In genomic region chr6:145123136-145124060, GRCm38 (mm10) we compare ENCODE assay signal across 14 mouse cellular contexts. TPM values are rescaled to one million over a fixed set of nuclear protein-coding genes. Genes with fewer than 3 reads are reported as not detected.
DNase-seq lines count a peak whose midpoint lies in the region; ATAC-seq and TF ChIP-seq lines count a peak whose summit lies in the region.
"Had no signal": no experiment of that assay in that cellular context is flagged by ENCODE, and none has a peak within 500 bp of the region (broad histone marks: within the 10 kb centered on the region; RNA-seq: fewer than 3 reads in every experiment).

No protein-coding gene starts in this region.

- H3K4me3 ChIP-seq in midbrain, embryonic 11.5 days (ENCODE audit: low read depth, low read length), result no peak overlapping the region
- no peak overlapping the region for H3K4me3 ChIP-seq in midbrain, embryonic 10.5 days
- H3K4me3 ChIP-seq in MEL (ENCODE audit: control insufficient read depth in 1 of 2, insufficient read depth in 1 of 2, low read depth in 2 of 2, low read length in 2 of 2), result peak overlapping the region; percentile 78
- H3K4me3 ChIP-seq in liver, embryonic 13.5 days (replicated peaks), result peak overlapping the region; percentile 53
- H3K4me3 ChIP-seq: limb, embryonic 15.5 days had no signal

- no peak for TF ChIP-seq POLR2A in MEL (IDR thresholded peaks at IDR 0.05; ENCODE audit: control insufficient read depth in 1 of 2, insufficient read depth in 1 of 2, low read depth in 1 of 2, low read length in 2 of 2, poor library complexity in 1 of 2)

- ATAC-seq in midbrain, embryonic 11.5 days (ENCODE audit: low FRiP score), result no peak
- ATAC-seq in liver, embryonic 13.5 days (ENCODE audit: low read depth), result peak; percentile 40; the same call in 1 of the 2 replicates

- no peak for TF ChIP-seq CTCF in MEL (IDR thresholded peaks at IDR 0.05 in 2 of 3, conservative IDR thresholded peaks at IDR 0.05 in 1 of 3; ENCODE audit: control insufficient read depth in 1 of 3, insufficient read depth in 1 of 3, low read depth in 2 of 3, low read length in 3 of 3, poor library complexity in 1 of 3, severe bottlenecking in 1 of 3)

- peaks cover 23% of the 10 kb centered on the region for H3K79me2 ChIP-seq in MEL (ENCODE audit: control insufficient read depth, insufficient read depth, low read length, poor library complexity)

- peak; percentile 51 for DNase-seq in midbrain, embryonic 11.5 days (ENCODE audit: low spot score, missing footprints)
- DNase-seq in midbrain, embryonic 10.5 days (ENCODE audit: low spot score), result no peak
- peak; percentile 67 for DNase-seq in MEL (ENCODE audit: low read depth, low spot score)
- DNase-seq in liver, embryonic 13.5 days, result no peak
- DNase-seq in splenic B cell, adult 2 months (ENCODE audit: low read depth, low spot score), result peak; percentile 77
- DNase-seq in gastrocnemius, postnatal 25 days, result no peak
- DNase-seq in ovary, adult 18-20 months (ENCODE audit: low spot score), result no peak
- no peak for DNase-seq in frontal cortex, postnatal 25 days (ENCODE audit: low spot score in 2 of 2)
- DNase-seq: adrenal gland, postnatal 10 days; cerebellum, postnatal 25 days; heart, postnatal 4 days; kidney, adult 8-10 months; midbrain, embryonic 14.5 days had no signal

- H3K4me1 ChIP-seq in midbrain, embryonic 11.5 days (ENCODE audit: control insufficient read depth, insufficient read depth, low read length), result peaks cover 3% of the 10 kb centered on the region; the same call in 1 of the 2 replicates
- H3K4me1 ChIP-seq in midbrain, embryonic 10.5 days, result peaks cover 19% of the 10 kb centered on the region
- peaks cover 17 to 31% of the 10 kb centered on the region in 2 experiments for H3K4me1 ChIP-seq in MEL (ENCODE audit: control insufficient read depth in 1 of 2, insufficient read depth in 2 of 2, low read length in 2 of 2)
- peaks cover 64% of the 10 kb centered on the region for H3K4me1 ChIP-seq in liver, embryonic 13.5 days (replicated peaks)

- H3K9me3 ChIP-seq in midbrain, embryonic 11.5 days (ENCODE audit: control insufficient read depth, low read length), result peaks cover 3% of the 10 kb centered on the region; the same call in 1 of the 2 replicates
- no peaks in the 10 kb centered on the region; the same call in 1 of the 2 replicates for H3K9me3 ChIP-seq in midbrain, embryonic 10.5 days (replicated peaks)
- no peaks in the 10 kb centered on the region for H3K9me3 ChIP-seq in MEL (replicated peaks; ENCODE audit: insufficient read depth, low read length)
- H3K9me3 ChIP-seq in liver, embryonic 13.5 days (replicated peaks), result 0 out of 2 replicates have a peak, but pooled peaks cover 3% of the 10 kb centered on the region
- H3K9me3 ChIP-seq: limb, embryonic 15.5 days had no signal

- TF ChIP-seq EP300 in MEL (IDR thresholded peaks at IDR 0.05; ENCODE audit: low read depth in 1 of 2, low read length in 2 of 2), result peak in 1 of 2 experiments; percentile 48; a peak in 2 of 4 replicates

- H3K27me3 ChIP-seq in midbrain, embryonic 11.5 days (ENCODE audit: control insufficient read depth, insufficient read depth, low read length), result no peaks in the 10 kb centered on the region
- peaks cover 20% of the 10 kb centered on the region for H3K27me3 ChIP-seq in midbrain, embryonic 10.5 days (ENCODE audit: low read depth, poor library complexity, severe bottlenecking)
- H3K27me3 ChIP-seq in MEL (ENCODE audit: control insufficient read depth in 1 of 2, insufficient read depth in 2 of 2, low read length in 2 of 2), result no peaks in the 10 kb centered on the region
- no peaks in the 10 kb centered on the region for H3K27me3 ChIP-seq in liver, embryonic 13.5 days
- no peaks in the 10 kb centered on the region for H3K27me3 ChIP-seq in splenic B cell, adult 2 months (ENCODE audit: control insufficient read depth, insufficient read depth, low read length, poor library complexity, severe bottlenecking)
- H3K27me3 ChIP-seq: limb, embryonic 15.5 days had no signal

- no peak overlapping the region for H3K4me2 ChIP-seq in midbrain, embryonic 11.5 days
- H3K4me2 ChIP-seq in liver, embryonic 13.5 days, result peak overlapping the region; percentile 65
- H3K4me2 ChIP-seq: limb, embryonic 15.5 days had no signal

- H3K36me3 ChIP-seq in midbrain, embryonic 11.5 days (ENCODE audit: control insufficient read depth, insufficient read depth, low read length), result no peaks in the 10 kb centered on the region
- H3K36me3 ChIP-seq in midbrain, embryonic 10.5 days, result no peaks in the 10 kb centered on the region
- H3K36me3 ChIP-seq in MEL (ENCODE audit: control insufficient read depth in 1 of 2, insufficient read depth in 2 of 2, low read length in 2 of 2), result peaks cover 0 to 39% of the 10 kb centered on the region in 2 experiments; a peak in 2 of 4 replicates
- H3K36me3 ChIP-seq in liver, embryonic 13.5 days, result no peaks in the 10 kb centered on the region
- H3K36me3 ChIP-seq in splenic B cell, adult 2 months (ENCODE audit: control insufficient read depth, insufficient read depth, low read length, poor library complexity, severe bottlenecking), result no peaks in the 10 kb centered on the region; the same call in none of the 2 replicates
- H3K36me3 ChIP-seq: limb, embryonic 15.5 days had no signal

- WGBS in midbrain, embryonic 11.5 days, result 85% methylated on average over 11 of the region's 11 CpGs
- 84% methylated on average over 11 of the region's 11 CpGs for WGBS in midbrain, embryonic 10.5 days
- WGBS in liver, embryonic 13.5 days (ENCODE audit: insufficient replicate concordance), result 26% methylated on average over 11 of the region's 11 CpGs

- TF ChIP-seq RAD21 in MEL (IDR thresholded peaks at IDR 0.05; ENCODE audit: low read depth, low read length), result no peak

- H3K27ac ChIP-seq in midbrain, embryonic 11.5 days (ENCODE audit: low read depth, low read length), result no peak overlapping the region
- no peak overlapping the region for H3K27ac ChIP-seq in midbrain, embryonic 10.5 days (replicated peaks)
- H3K27ac ChIP-seq in MEL (ENCODE audit: control insufficient read depth, low read depth, low read length), result peak overlapping the region; percentile 98
- 0 out of 2 replicates have a peak overlapping the region, but pooled peaks have one; percentile 84 for H3K27ac ChIP-seq in liver, embryonic 13.5 days
- H3K27ac ChIP-seq: limb, embryonic 15.5 days had no signal

- H3K9ac ChIP-seq in midbrain, embryonic 11.5 days (ENCODE audit: low read length), result no peak overlapping the region
- H3K9ac ChIP-seq in MEL (ENCODE audit: control insufficient read depth, low read depth, low read length, poor library complexity, severe bottlenecking), result peak overlapping the region; percentile 89
- 0 out of 2 replicates have a peak overlapping the region, but pooled peaks have one; percentile 18 for H3K9ac ChIP-seq in liver, embryonic 13.5 days
- H3K9ac ChIP-seq: limb, embryonic 15.5 days had no signal

TF ChIP-seq in MEL, 35 proteins besides CTCF, POLR2A, EP300 and RAD21:
- TF ChIP-seq UBTF (IDR thresholded peaks at IDR 0.05; ENCODE audit: borderline replicate concordance, insufficient read depth, low read depth, low read length) (no peak), MYC (IDR thresholded peaks at IDR 0.05; ENCODE audit: low read depth, low read length) (0 out of 2 replicates have a peak, but pooled peaks have one; percentile 22), MXI1 (IDR thresholded peaks at IDR 0.05; ENCODE audit: low read depth, low read length) (peak; percentile 61), TCF12 (IDR thresholded peaks at IDR 0.05; ENCODE audit: low read depth, low read length) (0 out of 2 replicates have a peak, but pooled peaks have one; percentile 19), ETS1 (IDR thresholded peaks at IDR 0.05; ENCODE audit: low read depth, low read length) (peak; percentile 74), ELF1 (IDR thresholded peaks at IDR 0.05; ENCODE audit: low read depth, low read length) (peak; percentile 57; the same call in 1 of the 2 replicates), ZNF384 (IDR thresholded peaks at IDR 0.05; ENCODE audit: low read depth, low read length) (peak; percentile 80), ZMIZ1 (IDR thresholded peaks at IDR 0.05; ENCODE audit: low read depth, low read length) (0 out of 2 replicates have a peak, but pooled peaks have one; percentile 46), RCOR1 (IDR thresholded peaks at IDR 0.05; ENCODE audit: low read depth, low read length) (peak; percentile 48; the same call in 1 of the 2 replicates), BHLHE40 (IDR thresholded peaks at IDR 0.05; ENCODE audit: borderline replicate concordance, low read depth, low read length) (peak; percentile 36; the same call in 1 of the 2 replicates), MYB (IDR thresholded peaks at IDR 0.05; ENCODE audit: low read depth, low read length) (no peak), GATA1 (IDR thresholded peaks at IDR 0.05; ENCODE audit: low read depth, low read length) (peak; percentile 40), MAZ (IDR thresholded peaks at IDR 0.05; ENCODE audit: low read depth, low read length) (no peak), TAL1 (IDR thresholded peaks at IDR 0.05; ENCODE audit: low read length) (peak; percentile 60)

RNA-seq across cellular contexts. Expression of gene Lrmp, which starts 7.9 kb away (rescaled TPM):
- 1.4 and 1.9 TPM in 2 replicates for polyA plus RNA-seq in midbrain, embryonic 11.5 days (2014; fragmentation: Nextera tagmentation; extraction: Ambion mirVana)
- 1.7 and 2.6 TPM in 2 replicates for polyA plus RNA-seq in midbrain, embryonic 10.5 days (2016; fragmentation: Nextera tagmentation; extraction: Ambion mirVana)
- 60.4 and 70.1 TPM in 2 replicates for total RNA-seq in MEL (2012; rRNA removed)
- polyA plus RNA-seq in MEL (2012; ENCODE audit: insufficient read depth in 1 of 2, insufficient read length in 2 of 2, low read depth in 1 of 2, low replicate concordance in 2 of 2, missing spikeins in 1 of 2), result 10 to 100 TPM in 1 of 2 experiments, not detected in 1; 64.3 TPM
- polyA plus RNA-seq in liver, embryonic 13.5 days (2015; fragmentation: Nextera tagmentation; extraction: Ambion mirVana), result 12.7 and 16.1 TPM in 2 replicates
- 1 to 10 TPM; 1.0 to 1.2 TPM for total RNA-seq in gastrocnemius, postnatal 25 days (2021)

RNA-seq across cellular contexts. Expression of gene Bcat1, which starts 47.4 kb away (rescaled TPM):
- polyA plus RNA-seq in midbrain, embryonic 11.5 days (2014; fragmentation: Nextera tagmentation; extraction: Ambion mirVana), result 140 and 150 TPM in 2 replicates
- polyA plus RNA-seq in midbrain, embryonic 10.5 days (2016; fragmentation: Nextera tagmentation; extraction: Ambion mirVana), result 139 and 149 TPM in 2 replicates
- total RNA-seq in MEL (2012; rRNA removed), result not detected in 2 replicates
- not detected for polyA plus RNA-seq in MEL (2012; ENCODE audit: insufficient read depth in 1 of 2, insufficient read length in 2 of 2, low read depth in 1 of 2, low replicate concordance in 2 of 2, missing spikeins in 1 of 2)
- polyA plus RNA-seq in liver, embryonic 13.5 days (2015; fragmentation: Nextera tagmentation; extraction: Ambion mirVana), result 0.48 and 0.65 TPM in 2 replicates
- 1 to 10 TPM; 3.4 to 3.7 TPM for total RNA-seq in gastrocnemius, postnatal 25 days (2021)

Comparison
In these comparisons a context has a peak if more than half of its experiments do, and no peak if none do; other contexts are left out.
1. DNase-seq: peak in midbrain, embryonic 11.5 days (single experiment), MEL (single experiment) and splenic B cell, adult 2 months (single experiment); none in midbrain, embryonic 10.5 days (single experiment), liver, embryonic 13.5 days (single experiment), gastrocnemius, postnatal 25 days (single experiment), ovary, adult 18-20 months (single experiment) and frontal cortex, postnatal 25 days (0 of 2).
2. H3K27ac ChIP-seq: peak in MEL (single experiment) and liver, embryonic 13.5 days (single experiment); none in midbrain, embryonic 11.5 days (single experiment) and midbrain, embryonic 10.5 days (single experiment).
3. H3K4me3 ChIP-seq: peak in MEL (2 of 2) and liver, embryonic 13.5 days (single experiment); none in midbrain, embryonic 11.5 days (single experiment) and midbrain, embryonic 10.5 days (single experiment).
4. RNA of gene Bcat1, which starts 47.4 kb away (polyA plus RNA-seq): 140 to 150 TPM in midbrain, embryonic 11.5 days and 139 to 149 TPM in midbrain, embryonic 10.5 days; 0.48 to 0.65 TPM in liver, embryonic 13.5 days and not detected in MEL; every median in the first group is over 10 times any median in the second.